Comparison of ENCODE assay signal across 36 mouse cellular contexts in genomic region chr2:164228361-164229070, GRCm38 (mm10). TPM values are rescaled to one million over a fixed set of nuclear protein-coding genes. Genes with fewer than 3 reads are reported as not detected.
A peak's percentile ranks its signal among the peaks of the same experiment; 100 is the strongest.
DNase-seq lines count a peak whose midpoint lies in the region; ATAC-seq and TF ChIP-seq lines count a peak whose summit lies in the region.
"Had no signal": no experiment of that assay in that cellular context is flagged by ENCODE, and none has a peak within 500 bp of the region (broad histone marks: within the 10 kb centered on the region; RNA-seq: fewer than 3 reads in every experiment).

No protein-coding gene starts in this region.

- H3K9ac ChIP-seq in intestine, embryonic 16.5 days (ENCODE audit: low read depth, low read length): no peak overlapping the region
- H3K9ac ChIP-seq: forebrain, postnatal 0 days; hindbrain, embryonic 13.5 days; intestine, embryonic 15.5 days had no signal

- TF ChIP-seq CTCF in lung, adult 2 months (IDR thresholded peaks at IDR 0.05; ENCODE audit: insufficient read depth, low read length): no peak

- no peaks in the 10 kb centered on the region for H3K4me1 ChIP-seq in intestine, embryonic 16.5 days (ENCODE audit: control insufficient read depth, insufficient read depth, low read length)
- H3K4me1 ChIP-seq in lung, adult 2 months (ENCODE audit: control insufficient read depth, insufficient read depth, low read length): no peaks in the 10 kb centered on the region
- H3K4me1 ChIP-seq: hindbrain, embryonic 13.5 days; intestine, embryonic 15.5 days had no signal

- no peaks in the 10 kb centered on the region for H3K36me3 ChIP-seq in intestine, embryonic 16.5 days (ENCODE audit: control insufficient read depth, insufficient read depth, low read length)
- H3K36me3 ChIP-seq: hindbrain, embryonic 13.5 days; intestine, embryonic 15.5 days had no signal

- peak; percentile 5 for DNase-seq in cerebellum, adult 9-11 months
- DNase-seq in cerebellum, postnatal 4 days (ENCODE audit: low spot score in 2 of 2): no peak
- peak; percentile 4 for DNase-seq in R1 (ENCODE audit: low read depth, low spot score)
- DNase-seq in adrenal gland, postnatal 14 days: peak; percentile 36
- peak; percentile 39 for DNase-seq in fibroblast of lung, adult 2 months (ENCODE audit: low read depth)
- no peak for DNase-seq in lung, adult 2 months
- no peak for DNase-seq in frontal cortex, postnatal 14 days (ENCODE audit: low spot score in 2 of 2)
- DNase-seq: cerebellum, adult 11 months; cerebellum, postnatal 10 days; cerebellum, postnatal 36 days; forebrain, postnatal 0 days; gastrocnemius, postnatal 10 days; gastrocnemius, postnatal 36 days; heart, adult 2 months; kidney, adult 18-20 months; kidney, adult 9 months had no signal

- H3K27ac ChIP-seq in intestine, embryonic 16.5 days (ENCODE audit: low read length): no peak overlapping the region
- H3K27ac ChIP-seq: heart, adult 2 months; hindbrain, embryonic 13.5 days; intestine, embryonic 15.5 days had no signal

- H3K4me2 ChIP-seq in intestine, embryonic 16.5 days (ENCODE audit: low read depth, low read length): no peak overlapping the region
- H3K4me2 ChIP-seq: heart, embryonic 11.5 days; hindbrain, embryonic 13.5 days; intestine, embryonic 15.5 days had no signal

- no peaks in the 10 kb centered on the region for H3K27me3 ChIP-seq in intestine, embryonic 16.5 days (replicated peaks; ENCODE audit: control insufficient read depth, insufficient read depth, low read length)
- H3K27me3 ChIP-seq: hindbrain, embryonic 13.5 days; intestine, embryonic 15.5 days had no signal

- no peak for ATAC-seq in intestine, embryonic 16.5 days
- ATAC-seq: CD4-positive, CD25-positive, alpha-beta regulatory T cell, adult 4 months; forebrain, embryonic 14.5 days; forebrain, postnatal 0 days; hindbrain, embryonic 16.5 days; intestine, embryonic 15.5 days; Patski had no signal

- no peak overlapping the region for H3K4me3 ChIP-seq in intestine, embryonic 16.5 days (ENCODE audit: low read length)
- H3K4me3 ChIP-seq in lung, adult 2 months (replicated peaks; ENCODE audit: extremely low read depth, low read depth, low read length): no peak overlapping the region
- H3K4me3 ChIP-seq: heart, adult 2 months; hindbrain, embryonic 13.5 days; intestine, embryonic 15.5 days had no signal

- 83% methylated on average over 8 of the region's 8 CpGs for WGBS in intestine, embryonic 16.5 days
- 77% methylated on average over 8 of the region's 8 CpGs for WGBS in lung, adult 2 months

- no peak for TF ChIP-seq POLR2A in lung, adult 2 months (IDR thresholded peaks at IDR 0.05; ENCODE audit: borderline replicate concordance, extremely low read depth, low read depth, low read length)

- no peaks in the 10 kb centered on the region for H3K9me3 ChIP-seq in intestine, embryonic 16.5 days (ENCODE audit: control insufficient read depth, low read length)
- H3K9me3 ChIP-seq: hindbrain, embryonic 13.5 days; intestine, embryonic 15.5 days had no signal

RNA-seq across cellular contexts. Expression of gene Wfdc15b, which starts 7.1 kb away (rescaled TPM):
- not detected in 2 replicates for total RNA-seq in adrenal gland, postnatal 14 days (2021)
- polyA plus RNA-seq in intestine, embryonic 16.5 days (2015; fragmentation: Nextera tagmentation; extraction: Ambion mirVana): 19.6 and 23.4 TPM in 2 replicates
- polyA plus RNA-seq in lung, adult 2 months (2012; rRNA removed): 0.34 TPM in 1 of 2 replicates, not detected in the other
- total RNA-seq: ES-E14; forebrain, postnatal 0 days; gastrocnemius, postnatal 10 days; gastrocnemius, postnatal 36 days; granulocyte monocyte progenitor cell, adult 5-6 weeks; heart, adult 2 months; heart, postnatal 25 days; hematopoietic stem cell, adult 5-6 weeks had no signal
- polyA plus RNA-seq: C2C12; CD4-positive, CD25-positive, alpha-beta regulatory T cell, adult 4 months; cerebellum, adult 2 months; embryonic facial prominence, embryonic 11.5 days; forebrain, embryonic 11.5 days; forebrain, embryonic 14.5 days; forebrain, postnatal 0 days; frontal cortex, adult 2 months; heart, adult 2 months; heart, embryonic 11.5 days; heart, embryonic 14.5 days; heart, postnatal 0 days; hindbrain, embryonic 13.5 days; hindbrain, embryonic 16.5 days; Patski had no signal

RNA-seq across cellular contexts. Expression of gene Svs2, which starts 9.8 kb away (rescaled TPM):
- not detected in 2 replicates for total RNA-seq in adrenal gland, postnatal 14 days (2021)
- not detected in 2 replicates for polyA plus RNA-seq in intestine, embryonic 16.5 days (2015; fragmentation: Nextera tagmentation; extraction: Ambion mirVana)
- not detected in 2 replicates for polyA plus RNA-seq in lung, adult 2 months (2012; rRNA removed)
- total RNA-seq: ES-E14; forebrain, postnatal 0 days; gastrocnemius, postnatal 10 days; gastrocnemius, postnatal 36 days; granulocyte monocyte progenitor cell, adult 5-6 weeks; heart, adult 2 months; heart, postnatal 25 days; hematopoietic stem cell, adult 5-6 weeks had no signal
- polyA plus RNA-seq: C2C12; CD4-positive, CD25-positive, alpha-beta regulatory T cell, adult 4 months; cerebellum, adult 2 months; embryonic facial prominence, embryonic 11.5 days; embryonic facial prominence, embryonic 14.5 days; forebrain, embryonic 11.5 days; forebrain, embryonic 14.5 days; forebrain, postnatal 0 days; frontal cortex, adult 2 months; heart, adult 2 months; heart, embryonic 11.5 days; heart, embryonic 14.5 days; heart, postnatal 0 days; hindbrain, embryonic 13.5 days; hindbrain, embryonic 16.5 days; intestine, embryonic 15.5 days; Patski had no signal

RNA-seq across cellular contexts. Expression of gene Svs3b, which starts 27.9 kb away (rescaled TPM):
- total RNA-seq in adrenal gland, postnatal 14 days (2021): not detected in 2 replicates
- polyA plus RNA-seq in intestine, embryonic 16.5 days (2015; fragmentation: Nextera tagmentation; extraction: Ambion mirVana): not detected in 2 replicates
- not detected in 2 replicates for polyA plus RNA-seq in lung, adult 2 months (2012; rRNA removed)
- total RNA-seq: ES-E14; forebrain, postnatal 0 days; gastrocnemius, postnatal 10 days; gastrocnemius, postnatal 36 days; granulocyte monocyte progenitor cell, adult 5-6 weeks; heart, adult 2 months; heart, postnatal 25 days; hematopoietic stem cell, adult 5-6 weeks had no signal
- polyA plus RNA-seq: C2C12; CD4-positive, CD25-positive, alpha-beta regulatory T cell, adult 4 months; cerebellum, adult 2 months; embryonic facial prominence, embryonic 11.5 days; embryonic facial prominence, embryonic 14.5 days; forebrain, embryonic 11.5 days; forebrain, embryonic 14.5 days; forebrain, postnatal 0 days; frontal cortex, adult 2 months; heart, adult 2 months; heart, embryonic 11.5 days; heart, embryonic 14.5 days; heart, postnatal 0 days; hindbrain, embryonic 13.5 days; hindbrain, embryonic 16.5 days; intestine, embryonic 15.5 days; Patski had no signal

RNA-seq across cellular contexts. Expression of gene Wfdc15a, which starts 28.6 kb away (rescaled TPM):
- not detected in 2 replicates for total RNA-seq in adrenal gland, postnatal 14 days (2021)
- polyA plus RNA-seq in intestine, embryonic 16.5 days (2015; fragmentation: Nextera tagmentation; extraction: Ambion mirVana): not detected in 2 replicates
- not detected in 2 replicates for polyA plus RNA-seq in lung, adult 2 months (2012; rRNA removed)
- total RNA-seq: forebrain, postnatal 0 days; gastrocnemius, postnatal 10 days; gastrocnemius, postnatal 36 days; granulocyte monocyte progenitor cell, adult 5-6 weeks; heart, adult 2 months; heart, postnatal 25 days; hematopoietic stem cell, adult 5-6 weeks had no signal
- polyA plus RNA-seq: CD4-positive, CD25-positive, alpha-beta regulatory T cell, adult 4 months; cerebellum, adult 2 months; embryonic facial prominence, embryonic 11.5 days; embryonic facial prominence, embryonic 14.5 days; forebrain, embryonic 11.5 days; forebrain, embryonic 14.5 days; forebrain, postnatal 0 days; frontal cortex, adult 2 months; heart, adult 2 months; heart, embryonic 11.5 days; heart, embryonic 14.5 days; heart, postnatal 0 days; hindbrain, embryonic 13.5 days; hindbrain, embryonic 16.5 days; intestine, embryonic 15.5 days; Patski had no signal

RNA-seq across cellular contexts. Expression of gene Wfdc12, which starts 38.1 kb away (rescaled TPM):
- total RNA-seq in adrenal gland, postnatal 14 days (2021): 1.1 TPM in 1 of 2 replicates, not detected in the other
- polyA plus RNA-seq in intestine, embryonic 16.5 days (2015; fragmentation: Nextera tagmentation; extraction: Ambion mirVana): not detected in 2 replicates
- 0.43 and 4.4 TPM in 2 replicates for polyA plus RNA-seq in lung, adult 2 months (2012; rRNA removed)
- total RNA-seq: ES-E14; forebrain, postnatal 0 days; gastrocnemius, postnatal 10 days; gastrocnemius, postnatal 36 days; heart, adult 2 months; heart, postnatal 25 days; hematopoietic stem cell, adult 5-6 weeks had no signal
- polyA plus RNA-seq: C2C12; CD4-positive, CD25-positive, alpha-beta regulatory T cell, adult 4 months; embryonic facial prominence, embryonic 11.5 days; embryonic facial prominence, embryonic 14.5 days; forebrain, embryonic 11.5 days; forebrain, embryonic 14.5 days; forebrain, postnatal 0 days; frontal cortex, adult 2 months; heart, adult 2 months; heart, embryonic 11.5 days; heart, embryonic 14.5 days; heart, postnatal 0 days; hindbrain, embryonic 13.5 days; hindbrain, embryonic 16.5 days; intestine, embryonic 15.5 days; Patski had no signal

Comparison
In these comparisons a context has a peak if more than half of its experiments do, and no peak if none do; other contexts are left out.
1. DNase-seq: peak in cerebellum, adult 9-11 months (single experiment), R1 (single experiment), adrenal gland, postnatal 14 days (single experiment) and fibroblast of lung, adult 2 months (single experiment); none in cerebellum, postnatal 4 days (0 of 2), lung, adult 2 months (single experiment) and frontal cortex, postnatal 14 days (0 of 2).
2. RNA of gene Wfdc15b, which starts 7.1 kb away (polyA plus RNA-seq): 19.6 to 23.4 TPM in intestine, embryonic 16.5 days; 0.34 TPM in lung, adult 2 months; every median in the first group is over 10 times any median in the second.